Mouse (Mus musculus): Measurements from ENCODE around the gene Gprin1. TPM values are rescaled to one million over a fixed set of nuclear protein-coding genes. Genes with fewer than 3 reads are reported as not detected.

Gene Gprin1
- polyA plus RNA-seq, 1 experiment, result not detected

GRCm38 (mm10) chr13:54754169-54755080 lies 4.8 kb upstream of the Gprin1 start:
- Histone ChIP-seq H3K4me1 (ENCODE audit: control insufficient read depth, insufficient read depth, low read length) (no peaks in the 10 kb centered on the region; the same call in 1 of the 2 replicates), H3K4me3 (ENCODE audit: insufficient read depth, low read length) (no peak overlapping the region), H3K27ac (ENCODE audit: insufficient read depth, low read depth, low read length) (no peak overlapping the region)
- TF ChIP-seq POLR2A (IDR thresholded peaks at IDR 0.05; ENCODE audit: borderline replicate concordance, low read depth, low read length) (no peak), CTCF (IDR thresholded peaks at IDR 0.05; ENCODE audit: low read depth, low read length) (no peak)

DNA sequence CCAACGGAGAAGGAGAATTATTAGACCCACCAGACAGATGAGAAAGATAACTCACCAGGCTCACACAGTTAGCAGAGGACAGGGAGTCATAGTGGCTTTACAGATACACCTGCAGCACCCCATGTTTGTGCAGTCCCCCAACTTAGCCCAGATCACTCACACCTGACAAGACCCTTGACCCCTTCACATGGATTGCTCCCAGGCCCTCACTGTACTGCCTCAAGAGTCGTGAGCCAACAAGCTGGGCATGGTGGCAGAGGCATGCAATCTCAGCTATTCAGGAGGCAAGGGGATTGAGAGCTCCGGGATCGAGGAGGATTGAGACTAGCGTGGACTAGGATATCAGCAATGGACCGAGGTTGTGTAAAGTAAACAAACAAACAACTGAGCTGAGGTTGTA lies 4.1 kb upstream of the Gprin1 start:
- Histone ChIP-seq H3K4me3 (ENCODE audit: insufficient read depth, low read length) (no peak overlapping the region), H3K27ac (ENCODE audit: insufficient read depth, low read depth, low read length) (no peak overlapping the region), H3K4me1 (ENCODE audit: control insufficient read depth, insufficient read depth, low read length) (no peaks in the 10 kb centered on the region; the same call in 1 of the 2 replicates)
- TF ChIP-seq POLR2A (IDR thresholded peaks at IDR 0.05; ENCODE audit: borderline replicate concordance, low read depth, low read length) (no peak), CTCF (IDR thresholded peaks at IDR 0.05; ENCODE audit: low read depth, low read length) (no peak)

DNA sequence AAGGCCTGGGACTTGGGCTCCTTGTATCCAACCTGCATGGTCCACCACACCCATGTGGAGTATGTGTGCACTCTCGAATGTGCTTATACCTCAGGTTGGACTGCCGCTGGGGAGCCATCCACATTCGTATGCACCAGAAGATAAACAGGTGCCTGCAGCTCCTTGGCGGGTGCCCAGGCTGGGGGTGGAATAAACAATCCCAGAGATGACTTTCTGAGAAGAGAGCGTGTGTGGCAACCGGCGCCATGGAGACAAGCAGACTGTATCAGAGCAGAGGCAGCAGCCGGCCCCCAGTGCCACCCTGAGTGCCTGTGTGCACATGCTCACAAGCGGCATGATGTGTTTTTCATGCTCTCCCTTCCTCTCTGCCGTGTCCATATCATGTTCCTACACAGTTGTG lies 3.0 kb upstream of the Gprin1 start:
- TF ChIP-seq POLR2A (IDR thresholded peaks at IDR 0.05; ENCODE audit: borderline replicate concordance, low read depth, low read length) (no peak), CTCF (IDR thresholded peaks at IDR 0.05; ENCODE audit: low read depth, low read length) (no peak)
- Histone ChIP-seq H3K4me3 (ENCODE audit: insufficient read depth, low read length) (no peak overlapping the region), H3K27ac (ENCODE audit: insufficient read depth, low read depth, low read length) (no peak overlapping the region), H3K4me1 (ENCODE audit: control insufficient read depth, insufficient read depth, low read length) (no peaks in the 10 kb centered on the region; the same call in 1 of the 2 replicates)

DNA sequence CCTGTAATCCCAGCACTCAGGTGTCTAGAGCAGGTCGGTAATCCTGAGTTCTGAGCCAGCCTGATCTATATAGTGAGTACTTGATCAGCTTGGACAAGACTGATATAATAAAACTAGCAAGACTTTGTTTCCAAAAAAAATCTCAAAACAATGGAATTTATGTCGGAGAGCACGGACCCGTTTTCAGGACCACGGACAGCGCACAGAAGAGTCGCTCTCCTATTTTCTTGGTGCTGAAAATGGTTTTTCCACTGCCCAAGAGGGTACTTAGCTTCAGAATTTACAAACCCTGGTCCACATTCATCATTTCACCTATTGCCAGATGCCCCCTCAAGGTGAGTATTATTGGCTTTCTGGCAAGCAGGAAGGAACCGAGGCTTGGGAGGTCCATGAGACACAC lies 1.0 kb upstream of the Gprin1 start:
- H3K4me1 ChIP-seq (ENCODE audit: control insufficient read depth, insufficient read depth, low read length), result no peaks in the 10 kb centered on the region
- H3K4me3 ChIP-seq (ENCODE audit: insufficient read depth, low read length), result no peak overlapping the region
- TF ChIP-seq CTCF (IDR thresholded peaks at IDR 0.05; ENCODE audit: low read depth, low read length) (no peak), POLR2A (IDR thresholded peaks at IDR 0.05; ENCODE audit: borderline replicate concordance, low read depth, low read length) (no peak)
- H3K27ac ChIP-seq (ENCODE audit: insufficient read depth, low read depth, low read length), result no peak overlapping the region

DNA sequence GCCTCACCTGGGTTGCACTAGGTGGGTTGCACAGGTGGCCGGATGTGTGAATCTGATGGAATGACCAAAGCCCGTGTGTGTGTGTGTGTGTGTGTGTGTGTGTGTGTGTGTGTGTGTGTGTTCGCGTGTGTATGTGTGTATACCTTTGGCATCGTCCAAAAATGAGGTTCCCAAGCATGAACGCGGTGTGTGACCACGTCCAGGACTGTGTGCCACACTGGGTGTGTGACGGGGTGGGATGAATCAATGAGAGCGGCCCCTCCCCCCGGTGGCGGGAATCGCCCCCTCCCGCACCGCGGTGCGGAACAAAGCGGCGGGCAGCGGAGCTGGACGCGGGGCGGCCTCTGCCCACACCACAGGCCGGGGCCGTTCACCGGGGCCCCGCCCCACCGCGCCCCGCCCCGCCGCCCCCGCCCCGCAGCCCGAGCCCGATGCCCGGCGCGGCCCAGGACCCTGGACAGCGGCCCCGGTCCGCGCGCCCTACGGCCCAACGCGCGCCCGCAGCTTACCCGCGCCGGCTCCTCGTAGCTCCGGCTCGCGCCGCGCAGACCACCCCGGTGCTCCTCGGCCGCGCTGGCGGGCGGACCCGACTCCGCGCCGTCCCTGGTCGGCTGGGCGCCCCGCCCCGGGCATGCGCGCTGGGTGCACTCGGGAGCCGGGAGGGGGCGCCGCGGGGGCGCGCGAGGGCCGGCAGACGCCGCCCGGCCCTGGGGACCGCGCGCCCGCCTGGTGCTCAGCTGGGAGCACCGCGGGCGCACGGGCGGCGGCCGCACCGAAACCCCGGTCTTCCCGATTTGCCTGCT lies 412 bp downstream of the Gprin1 start:
- peak overlapping the region; percentile 25; the same call in 1 of the 2 replicates for H3K4me3 ChIP-seq (ENCODE audit: insufficient read depth, low read length)

DNA sequence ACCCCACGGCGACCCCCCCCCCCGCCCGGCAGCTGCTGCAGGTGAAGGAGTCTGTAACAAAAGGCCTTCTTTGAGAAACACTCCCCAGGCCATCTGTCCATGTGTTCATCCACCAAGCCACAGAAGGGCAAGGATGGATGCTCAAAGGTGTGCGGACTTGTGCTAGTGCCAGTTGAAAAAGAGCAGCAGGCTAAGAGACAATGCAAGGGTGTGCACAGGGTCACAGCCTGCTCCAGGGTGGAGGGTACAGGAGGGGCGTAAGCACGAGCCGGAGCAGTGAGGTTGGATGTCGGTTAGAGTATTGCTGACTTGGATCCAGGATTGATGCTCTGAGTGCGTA lies 983 bp downstream of the Gprin1 start:
- Histone ChIP-seq H3K4me1 (ENCODE audit: control insufficient read depth, insufficient read depth, low read length) (no peaks in the 10 kb centered on the region), H3K4me3 (ENCODE audit: insufficient read depth, low read length) (no peak overlapping the region), H3K27ac (ENCODE audit: insufficient read depth, low read depth, low read length) (no peak overlapping the region)
- TF ChIP-seq CTCF (IDR thresholded peaks at IDR 0.05; ENCODE audit: low read depth, low read length) (no peak), POLR2A (IDR thresholded peaks at IDR 0.05; ENCODE audit: borderline replicate concordance, low read depth, low read length) (no peak)

More for the DNA sequence above, 412 bp downstream of the Gprin1 start:
- H3K4me1 ChIP-seq (ENCODE audit: control insufficient read depth, insufficient read depth, low read length), result no peaks in the 10 kb centered on the region
- no peak overlapping the region for H3K27ac ChIP-seq (ENCODE audit: insufficient read depth, low read depth, low read length)
- TF ChIP-seq POLR2A (IDR thresholded peaks at IDR 0.05; ENCODE audit: borderline replicate concordance, low read depth, low read length), result no peak
- TF ChIP-seq CTCF (IDR thresholded peaks at IDR 0.05; ENCODE audit: low read depth, low read length), result no peak

DNA sequence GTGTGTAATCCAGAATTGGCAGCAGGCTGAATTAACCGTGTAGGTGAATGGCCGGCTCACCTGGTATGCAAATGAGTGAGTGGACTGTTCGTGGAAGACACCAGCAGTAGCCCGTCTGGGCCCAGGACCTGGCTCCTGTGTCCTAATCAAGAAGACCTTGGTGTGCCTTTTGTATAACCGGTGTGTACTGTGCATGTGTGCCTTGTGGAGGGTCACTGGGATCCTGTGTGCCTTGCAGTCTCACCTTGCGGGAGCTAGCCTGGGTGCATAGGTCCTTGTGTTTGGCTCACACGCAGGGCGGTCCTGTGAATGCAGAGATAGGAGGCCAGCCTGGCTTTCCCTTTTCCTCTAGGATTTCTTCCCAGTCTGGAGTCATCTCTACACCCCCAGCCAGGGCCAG lies 1.5 kb downstream of the Gprin1 start:
- TF ChIP-seq CTCF (IDR thresholded peaks at IDR 0.05; ENCODE audit: low read depth, low read length) (no peak), POLR2A (IDR thresholded peaks at IDR 0.05; ENCODE audit: borderline replicate concordance, low read depth, low read length) (no peak)
- Histone ChIP-seq H3K4me1 (ENCODE audit: control insufficient read depth, insufficient read depth, low read length) (no peaks in the 10 kb centered on the region), H3K4me3 (ENCODE audit: insufficient read depth, low read length) (no peak overlapping the region), H3K27ac (ENCODE audit: insufficient read depth, low read depth, low read length) (no peak overlapping the region)

DNA sequence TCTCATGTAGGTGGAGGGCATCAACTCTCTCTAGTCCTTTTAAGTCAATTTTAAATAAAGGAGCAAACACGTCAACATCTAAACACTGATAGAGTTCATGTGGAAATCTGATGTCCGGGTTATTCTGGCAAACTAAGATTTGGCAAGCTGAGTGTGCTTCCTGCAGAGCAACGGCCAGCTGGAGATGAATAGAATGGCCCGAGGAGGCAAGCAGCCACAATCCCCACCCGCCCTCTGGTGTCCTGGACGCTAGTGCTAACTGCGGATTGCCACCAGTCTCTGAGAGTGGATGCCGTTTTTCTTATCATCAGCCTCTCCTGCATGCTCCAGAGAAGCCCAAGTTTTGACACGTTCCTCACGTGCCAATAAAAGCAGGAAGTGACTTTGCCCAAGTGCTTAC lies 2.8 kb downstream of the Gprin1 start:
- H3K4me1 ChIP-seq (ENCODE audit: control insufficient read depth, insufficient read depth, low read length), result no peaks in the 10 kb centered on the region
- TF ChIP-seq POLR2A (IDR thresholded peaks at IDR 0.05; ENCODE audit: borderline replicate concordance, low read depth, low read length), result no peak
- no peak for TF ChIP-seq CTCF (IDR thresholded peaks at IDR 0.05; ENCODE audit: low read depth, low read length)
- no peak overlapping the region for H3K27ac ChIP-seq (ENCODE audit: insufficient read depth, low read depth, low read length)
- no peak overlapping the region for H3K4me3 ChIP-seq (ENCODE audit: insufficient read depth, low read length)

DNA sequence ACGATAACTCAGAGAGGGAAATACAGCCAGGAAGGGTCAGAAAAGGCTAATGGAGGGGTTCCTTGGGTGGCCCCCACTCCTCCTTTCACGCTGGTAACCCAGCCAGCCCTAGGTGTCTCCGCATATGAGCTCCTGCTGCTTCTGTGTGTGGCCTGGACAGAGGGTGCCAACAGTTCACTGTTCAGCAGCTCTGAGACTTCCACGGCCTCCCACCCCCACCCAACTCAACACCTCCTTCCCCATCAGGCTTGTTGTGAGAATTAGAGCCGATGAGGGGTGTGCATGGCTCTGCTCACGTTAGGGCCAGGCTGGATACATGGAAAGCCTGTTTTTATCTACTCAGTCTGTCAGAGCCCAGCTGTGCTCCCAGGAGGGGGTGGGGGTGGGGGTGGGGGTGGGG lies 3.6 kb downstream of the Gprin1 start:
- TF ChIP-seq CTCF (IDR thresholded peaks at IDR 0.05; ENCODE audit: low read depth, low read length), result no peak
- TF ChIP-seq POLR2A (IDR thresholded peaks at IDR 0.05; ENCODE audit: borderline replicate concordance, low read depth, low read length), result no peak
- Histone ChIP-seq H3K27ac (ENCODE audit: insufficient read depth, low read depth, low read length) (no peak overlapping the region), H3K4me1 (ENCODE audit: control insufficient read depth, insufficient read depth, low read length) (no peaks in the 10 kb centered on the region), H3K4me3 (ENCODE audit: insufficient read depth, low read length) (no peak overlapping the region)

DNA sequence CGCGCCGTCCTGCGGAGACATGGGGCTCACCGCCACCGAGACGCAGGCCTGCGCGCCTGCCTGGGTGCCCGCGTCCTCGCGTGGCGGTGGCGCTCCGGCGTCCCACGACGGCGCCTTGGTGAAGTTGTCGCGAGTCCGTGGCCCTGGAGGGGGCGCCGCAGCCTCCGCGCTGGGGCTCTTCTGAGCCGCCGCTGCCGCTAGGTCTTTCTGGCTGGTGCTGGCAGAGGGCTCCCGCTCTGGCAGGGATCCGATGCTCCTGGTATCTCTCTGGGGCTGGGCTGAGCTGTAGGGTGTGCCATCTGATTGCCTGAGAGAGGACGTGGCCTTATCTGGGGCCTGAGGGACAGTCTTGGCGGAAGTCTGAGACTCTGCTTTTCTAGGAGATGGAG lies 11.5 kb downstream of the Gprin1 start:
- Histone ChIP-seq H3K27ac (ENCODE audit: insufficient read depth, low read depth, low read length) (no peak overlapping the region), H3K4me1 (ENCODE audit: control insufficient read depth, insufficient read depth, low read length) (no peaks in the 10 kb centered on the region), H3K4me3 (ENCODE audit: insufficient read depth, low read length) (no peak overlapping the region)
- TF ChIP-seq CTCF (IDR thresholded peaks at IDR 0.05; ENCODE audit: low read depth, low read length) (no peak), POLR2A (IDR thresholded peaks at IDR 0.05; ENCODE audit: borderline replicate concordance, low read depth, low read length) (no peak)

Data from bone marrow macrophage, adult 2 months (primary cell).